Comparison of ENCODE assay signal across 22 mouse cellular contexts in the genomic region with DNA sequence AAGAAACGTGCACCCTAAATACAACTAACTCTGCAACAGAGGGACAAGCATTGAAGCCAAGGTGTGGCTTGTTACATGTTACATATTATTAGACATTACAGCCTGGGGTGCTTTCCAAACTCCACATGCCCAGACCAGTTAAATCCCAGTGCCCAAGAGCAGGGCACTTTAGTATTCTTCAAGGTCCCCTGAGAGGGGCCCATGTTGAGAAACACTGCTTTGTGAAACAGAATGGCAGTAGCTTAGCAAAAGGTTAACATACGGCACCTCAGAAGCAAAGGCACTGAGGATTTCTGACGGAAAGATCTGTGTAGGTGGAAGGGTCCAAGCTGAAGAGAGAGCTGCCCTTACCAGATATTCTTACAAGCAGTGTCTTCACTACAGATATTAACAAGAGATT.
"Had no signal": no experiment of that assay in that cellular context is flagged by ENCODE, and none has a peak within 500 bp of the region (broad histone marks: within the 10 kb centered on the region; RNA-seq: fewer than 3 reads in every experiment).

No protein-coding gene starts in this region.

- H3K4me2 ChIP-seq: limb, embryonic 12.5 days; limb, embryonic 15.5 days; liver, embryonic 11.5 days; lung, embryonic 14.5 days; midbrain, embryonic 12.5 days; midbrain, embryonic 15.5 days; neural tube, embryonic 12.5 days; neural tube, embryonic 15.5 days; stomach, embryonic 15.5 days had no signal

- H3K9me3 ChIP-seq: limb, embryonic 12.5 days; limb, embryonic 15.5 days; midbrain, embryonic 12.5 days; midbrain, embryonic 15.5 days; neural tube, embryonic 12.5 days; neural tube, embryonic 15.5 days; stomach, embryonic 15.5 days had no signal

- H3K4me3 ChIP-seq: left cerebral cortex, adult 2 months; limb, embryonic 12.5 days; limb, embryonic 15.5 days; midbrain, embryonic 12.5 days; midbrain, embryonic 15.5 days; neural tube, embryonic 12.5 days; neural tube, embryonic 15.5 days; stomach, embryonic 15.5 days had no signal

- DNase-seq: kidney, postnatal 10 days; kidney, postnatal 36 days; layer of hippocampus, postnatal 36 days; left cerebral cortex, postnatal 4 days; liver, postnatal 0 days; lung, embryonic 14.5 days; right cerebral cortex, adult 18-20 months; right cerebral cortex, postnatal 14 days; spleen, adult 18-20 months; thymus, postnatal 36 days had no signal

- H3K27me3 ChIP-seq: limb, embryonic 12.5 days; limb, embryonic 15.5 days; midbrain, embryonic 12.5 days; midbrain, embryonic 15.5 days; neural tube, embryonic 12.5 days; neural tube, embryonic 15.5 days; stomach, embryonic 15.5 days had no signal

- ATAC-seq: liver, postnatal 0 days; lung, postnatal 0 days; midbrain, embryonic 15.5 days had no signal

- H3K27ac ChIP-seq: left cerebral cortex, adult 2 months; limb, embryonic 12.5 days; limb, embryonic 15.5 days; liver, embryonic 14.5 days; macrophage; midbrain, embryonic 12.5 days; midbrain, embryonic 15.5 days; neural tube, embryonic 12.5 days; neural tube, embryonic 15.5 days; stomach, embryonic 15.5 days had no signal

- H3K4me1 ChIP-seq: limb, embryonic 15.5 days; midbrain, embryonic 15.5 days; neural tube, embryonic 12.5 days; stomach, embryonic 15.5 days had no signal

- H3K9ac ChIP-seq: limb, embryonic 12.5 days; limb, embryonic 15.5 days; liver, embryonic 14.5 days; liver, postnatal 0 days; lung, embryonic 14.5 days; midbrain, embryonic 12.5 days; midbrain, embryonic 15.5 days; neural tube, embryonic 12.5 days; neural tube, embryonic 15.5 days; stomach, embryonic 15.5 days had no signal

- H3K36me3 ChIP-seq: limb, embryonic 15.5 days; midbrain, embryonic 12.5 days; midbrain, embryonic 15.5 days; neural tube, embryonic 12.5 days; neural tube, embryonic 15.5 days; stomach, embryonic 15.5 days had no signal
